Mouse (Mus musculus) liver, embryonic 16.5 days (tissue): ENCODE measurements around the gene Osbpl3. TPM values are rescaled to one million over a fixed set of nuclear protein-coding genes. Genes with fewer than 3 reads are reported as not detected.

ENCODE experiments used
- ATAC-seq: fragments of 200-750 bp; cut with Nextera tagmentation; 2 replicates; pipeline ENCODE4 v1.8.0; 2017; ENCODE audit warnings: low read depth, mild to moderate bottlenecking, moderate number of reproducible peaks, moderate library complexity
- H3K27ac ChIP-seq: fragments of 300-500 bp; sonication (generic); 2 replicates; pipeline ENCODE4 v1.5.1; 2014; ENCODE audit warnings: mild to moderate bottlenecking, low read length
- H3K27me3 ChIP-seq: fragments of 300-500 bp; sonication (generic); 2 replicates; pipeline ENCODE4 v1.6.1; 2014; ENCODE audit warnings: low read depth, low read length, mixed read lengths; ENCODE audit not compliant: control insufficient read depth, insufficient read depth
- H3K36me3 ChIP-seq: fragments of 300-500 bp; sonication (generic); 2 replicates; pipeline ENCODE4 v1.6.1; 2014; ENCODE audit warnings: mild to moderate bottlenecking; ENCODE audit not compliant: control insufficient read depth, insufficient read depth
- H3K4me1 ChIP-seq: fragments of 300-500 bp; sonication (generic); 2 replicates; pipeline ENCODE4 v1.6.1; 2014; ENCODE audit warnings: low read depth, low read length, mixed read lengths; ENCODE audit not compliant: control insufficient read depth
- H3K4me2 ChIP-seq: fragments of 300-500 bp; sonication (generic); 2 replicates; pipeline ENCODE4 v1.6.1; 2014; ENCODE audit warnings: low read depth, low read length, mixed read lengths
- H3K4me3 ChIP-seq: fragments of 300-500 bp; sonication (generic); 2 replicates; pipeline ENCODE4 v1.5.1; 2014; ENCODE audit warnings: low read depth, mild to moderate bottlenecking, low read length
- H3K9ac ChIP-seq: fragments of 300-500 bp; sonication (generic); 2 replicates; pipeline ENCODE4 v1.6.1; 2014; ENCODE audit warnings: low read depth, low read length
- H3K9me3 ChIP-seq: fragments of 300-500 bp; sonication (generic); replicated peaks from 2 replicates; pipeline ENCODE4 v1.6.1; 2016; ENCODE audit warnings: low read length; ENCODE audit not compliant: control insufficient read depth
- WGBS: fragments of 180-500 bp; shearing (Covaris S2); extraction: QIAGEN DNeasy Blood & Tissue Kit; methylation state at CpG from one replicate; pipeline ENCODE4 v1.1.7; 2014; ENCODE audit not compliant: insufficient replicate concordance; 5-methylcytosine and 5-hydroxymethylcytosine counted together
- polyA plus RNA-seq: library from polyadenylated mRNA; unstranded; fragments of >200 nt; fragmentation: Nextera tagmentation; extraction: Ambion mirVana; gene quantifications from 2 replicates; pipeline ENCODE4 v1.2.1, GENCODE M21; 2015

Osbpl3 gene
- polyA plus RNA-seq, 1 experiment from 2014 or later: 0.60 TPM

DNA sequence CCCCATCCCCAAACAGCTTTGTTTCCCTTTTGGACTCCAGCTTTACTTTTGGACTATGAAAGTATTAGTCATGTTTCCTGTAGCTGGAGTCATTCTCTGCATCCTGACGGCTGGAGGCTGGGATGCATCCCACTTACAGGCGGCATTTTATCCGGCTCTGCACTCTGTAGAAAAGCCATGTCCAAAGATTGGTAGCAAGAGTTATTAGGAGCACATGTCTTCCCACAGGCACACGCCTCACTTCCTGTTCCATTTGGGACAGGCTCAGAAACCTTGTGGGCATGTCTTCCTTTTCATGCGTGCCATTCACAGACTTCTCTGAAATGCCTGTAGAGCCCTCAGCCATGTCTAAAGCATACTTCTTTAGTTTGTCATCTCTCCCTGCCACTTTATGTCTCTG is 76.9 kb downstream of the Osbpl3 start:
- no peak overlapping the region for H3K4me3 ChIP-seq
- no peaks in the 10 kb centered on the region for H3K36me3 ChIP-seq
- H3K4me1 ChIP-seq: no peaks in the 10 kb centered on the region; the same call in none of the 2 replicates
- ATAC-seq: no peak
- no peak overlapping the region for H3K4me2 ChIP-seq
- no peak overlapping the region for H3K9ac ChIP-seq
- H3K27me3 ChIP-seq: no peaks in the 10 kb centered on the region
- H3K9me3 ChIP-seq: no peaks in the 10 kb centered on the region
- 52% methylated on average over 5 of the region's 5 CpGs for WGBS
- no peak overlapping the region for H3K27ac ChIP-seq

DNA sequence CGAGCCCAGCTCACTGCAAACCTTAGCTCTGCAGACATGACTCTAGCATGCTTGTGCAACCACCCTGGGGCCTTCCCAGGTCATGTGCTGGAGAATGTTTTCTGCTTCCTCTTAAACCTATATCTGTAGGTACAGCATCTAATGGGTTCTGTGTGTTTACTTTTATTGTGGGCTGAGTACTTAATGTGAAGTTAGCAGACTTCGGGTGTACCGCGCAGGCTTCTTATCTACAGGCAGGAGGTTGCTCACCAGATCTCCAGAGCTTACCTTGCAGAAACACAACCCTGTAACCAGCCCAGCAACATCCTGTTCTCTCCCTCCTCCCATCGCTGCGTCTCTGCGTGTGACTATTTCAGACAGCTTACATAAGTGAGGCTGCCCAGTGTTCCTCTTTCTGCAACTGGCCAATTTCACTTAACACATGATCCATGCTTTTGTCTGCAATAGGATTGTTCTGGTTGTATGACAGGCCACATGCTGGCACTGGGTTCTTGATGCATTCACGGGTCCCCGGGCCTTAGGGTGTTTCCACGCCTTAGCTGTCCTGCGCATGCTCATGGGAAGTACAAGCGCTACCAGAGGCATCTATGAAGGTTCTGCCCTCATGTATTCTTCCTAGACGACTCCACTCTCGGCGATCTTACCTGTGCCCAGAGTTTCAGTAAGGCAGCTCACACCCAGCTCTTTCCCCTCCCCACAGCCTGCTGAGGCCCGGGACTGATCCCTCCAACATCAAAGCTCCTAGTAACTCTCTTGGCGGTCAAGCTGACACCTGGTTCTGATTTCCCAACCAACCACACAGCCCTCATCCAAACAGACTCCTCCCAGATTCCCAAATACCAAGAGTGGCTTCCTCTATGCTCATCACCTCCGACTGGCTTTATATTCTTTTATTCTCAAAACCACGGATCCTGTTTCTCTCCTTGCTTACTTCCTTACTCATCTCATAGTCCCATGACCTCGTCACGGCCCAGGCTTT is 78.0 kb downstream of the Osbpl3 start:
- Histone ChIP-seq H3K27me3 (no peaks in the 10 kb centered on the region), H3K36me3 (no peaks in the 10 kb centered on the region), H3K4me3 (no peak overlapping the region), H3K9me3 (no peaks in the 10 kb centered on the region), H3K9ac (no peak overlapping the region), H3K27ac (peak overlapping the region; percentile 58), H3K4me1 (no peaks in the 10 kb centered on the region; the same call in none of the 2 replicates), H3K4me2 (no peak overlapping the region; the same call in 1 of the 2 replicates)
- peak; percentile 54 for ATAC-seq
- 32% methylated on average over 21 of the region's 21 CpGs for WGBS

DNA sequence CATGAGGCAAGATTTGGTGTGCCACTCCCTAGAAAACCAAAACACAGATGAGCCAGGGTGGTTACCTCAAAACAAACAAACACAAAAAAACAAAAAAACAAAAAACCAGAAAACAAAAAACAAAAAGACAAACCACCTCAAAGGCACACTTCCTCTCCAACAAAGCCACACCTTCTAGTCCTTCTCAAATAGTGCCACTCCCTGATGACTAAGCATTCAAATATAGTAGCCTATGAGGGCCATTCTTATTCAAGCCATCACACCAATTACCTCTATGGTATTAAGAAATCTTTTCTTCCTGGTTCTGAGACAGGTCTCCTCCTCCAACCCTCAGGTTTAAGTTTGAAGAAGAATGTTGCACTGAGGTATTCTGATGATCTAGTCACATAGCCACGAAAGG is 79.3 kb downstream of the Osbpl3 start:
- H3K4me3 ChIP-seq: no peak overlapping the region
- no peak overlapping the region for H3K4me2 ChIP-seq
- H3K4me1 ChIP-seq: no peaks in the 10 kb centered on the region; the same call in none of the 2 replicates
- no peak overlapping the region for H3K27ac ChIP-seq
- H3K27me3 ChIP-seq: no peaks in the 10 kb centered on the region
- H3K9me3 ChIP-seq: no peaks in the 10 kb centered on the region
- H3K36me3 ChIP-seq: no peaks in the 10 kb centered on the region
- H3K9ac ChIP-seq: no peak overlapping the region
- 65% methylated on average over 1 of the region's 1 CpGs for WGBS
- no peak for ATAC-seq

- Histone ChIP-seq H3K4me3 (no peak overlapping the region), H3K27me3 (no peaks in the 10 kb centered on the region), H3K4me1 (no peaks in the 10 kb centered on the region), H3K9ac (no peak overlapping the region), H3K4me2 (no peak overlapping the region), H3K9me3 (no peaks in the 10 kb centered on the region), H3K36me3 (no peaks in the 10 kb centered on the region), H3K27ac (no peak overlapping the region)
- 50% methylated on average over 5 of the region's 5 CpGs for WGBS
- no peak for ATAC-seq
Measured at GRCm38 (mm10) chr6:50372516-50373424, 83.2 kb downstream of the Osbpl3 start.

- Histone ChIP-seq H3K4me2 (no peak overlapping the region), H3K36me3 (no peaks in the 10 kb centered on the region), H3K27ac (no peak overlapping the region), H3K4me3 (no peak overlapping the region), H3K27me3 (no peaks in the 10 kb centered on the region), H3K4me1 (no peaks in the 10 kb centered on the region), H3K9me3 (no peaks in the 10 kb centered on the region), H3K9ac (no peak overlapping the region)
- WGBS: 38% methylated on average over 8 of the region's 8 CpGs
- ATAC-seq: no peak
Measured at GRCm38 (mm10) chr6:50371501-50372086, 84.4 kb downstream of the Osbpl3 start.

GRCm38 (mm10) chr6:50368502-50369292 is 87.3 kb downstream of the Osbpl3 start:
- WGBS: 75% methylated on average over 8 of the region's 8 CpGs
- Histone ChIP-seq H3K9me3 (no peaks in the 10 kb centered on the region), H3K4me1 (no peaks in the 10 kb centered on the region), H3K36me3 (no peaks in the 10 kb centered on the region), H3K27me3 (no peaks in the 10 kb centered on the region), H3K4me3 (no peak overlapping the region), H3K27ac (no peak overlapping the region), H3K4me2 (no peak overlapping the region), H3K9ac (no peak overlapping the region)
- no peak for ATAC-seq

- no peak overlapping the region for H3K4me3 ChIP-seq
- H3K27ac ChIP-seq: no peak overlapping the region
- no peaks in the 10 kb centered on the region for H3K36me3 ChIP-seq
- H3K9me3 ChIP-seq: no peaks in the 10 kb centered on the region
- no peaks in the 10 kb centered on the region for H3K4me1 ChIP-seq
- no peak for ATAC-seq
- H3K9ac ChIP-seq: no peak overlapping the region
- no peak overlapping the region for H3K4me2 ChIP-seq
- H3K27me3 ChIP-seq: no peaks in the 10 kb centered on the region
- WGBS: 67% methylated on average over 5 of the region's 5 CpGs
Measured at GRCm38 (mm10) chr6:50367836-50368235, 88.2 kb downstream of the Osbpl3 start.

- Histone ChIP-seq H3K4me3 (no peak overlapping the region), H3K9me3 (no peaks in the 10 kb centered on the region), H3K36me3 (no peaks in the 10 kb centered on the region), H3K27ac (no peak overlapping the region), H3K4me1 (no peaks in the 10 kb centered on the region), H3K27me3 (no peaks in the 10 kb centered on the region), H3K4me2 (no peak overlapping the region), H3K9ac (no peak overlapping the region)
- no peak for ATAC-seq
- 53% methylated on average over 5 of the region's 5 CpGs for WGBS
Measured at GRCm38 (mm10) chr6:50366724-50367123, 89.3 kb downstream of the Osbpl3 start.
